Mouse (Mus musculus) neutrophil, adult 83 days (primary cell): ENCODE measurements around the gene Xcl1. TPM values are rescaled to one million over a fixed set of nuclear protein-coding genes. Genes with fewer than 3 reads are reported as not detected.

Source experiments
- total RNA-seq, 2 experiments: library from RNA; stranded (reverse); gene quantifications; one replicate each; pipeline ENCODE4 v1.2.4; 2023

Xcl1 gene
- not detected for total RNA-seq

GRCm38 (mm10) chr1:164935477-164936044 lies at the start of gene Xcl1:
TSS of gene Xcl1 (minus strand) at chr1:164935527.

Other genes with a start within 250 kb of the Xcl1 start
- gene Dpt, start 138.9 kb downstream of the Xcl1 start, total RNA-seq: not detected
- under 1 TPM; 0.20 to 0.77 TPM for gene Tbx19, start 225.2 kb upstream of the Xcl1 start, total RNA-seq